In the genomic region with DNA sequence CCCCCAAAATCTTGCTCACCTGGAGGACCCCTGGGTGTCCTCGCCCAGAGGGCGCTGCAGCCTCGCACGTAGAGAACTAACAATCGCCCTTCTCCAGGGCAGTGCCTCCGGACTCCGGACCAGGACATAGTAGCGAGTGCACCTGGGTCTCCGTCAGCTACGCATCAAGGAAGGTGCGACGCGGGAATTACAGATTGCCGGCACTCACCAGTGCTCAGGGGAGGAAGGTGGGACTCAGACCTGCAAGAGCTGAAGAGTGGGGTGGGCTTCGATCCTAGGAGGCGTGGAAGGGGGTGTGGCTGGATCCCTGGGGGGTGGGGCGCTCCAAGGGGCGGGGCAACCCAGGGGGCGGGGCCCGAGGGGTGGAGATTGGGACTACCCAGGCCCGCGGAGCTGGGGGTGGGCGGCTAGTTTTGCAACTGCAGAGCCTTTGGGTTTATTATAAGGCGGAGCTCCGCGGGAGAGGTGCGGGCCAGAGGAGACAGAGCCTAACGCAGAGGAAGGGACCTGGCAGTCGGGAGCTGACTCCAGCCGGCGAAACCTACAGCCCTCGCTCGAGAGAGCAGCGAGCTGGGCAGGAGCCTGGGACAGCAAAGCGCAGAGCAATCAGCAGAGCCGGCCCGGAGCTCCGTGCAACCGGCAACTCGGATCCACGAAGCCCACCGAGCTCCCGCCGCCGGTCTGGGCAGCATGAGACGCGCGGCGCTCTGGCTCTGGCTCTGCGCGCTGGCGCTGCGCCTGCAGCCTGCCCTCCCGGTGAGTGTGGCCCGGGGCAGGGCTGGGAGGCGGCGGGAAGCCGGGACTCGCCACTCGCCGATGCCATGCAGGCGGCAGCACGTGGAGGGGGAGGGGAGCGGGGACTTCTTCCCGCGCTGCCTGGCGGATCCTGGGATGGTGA, we compare ENCODE assay signal across 8 mouse cellular contexts. TPM values are rescaled to one million over a fixed set of nuclear protein-coding genes. Genes with fewer than 3 reads are reported as not detected.
A peak's percentile ranks its signal among the peaks of the same experiment; 100 is the strongest.
DNase-seq lines count a peak whose midpoint lies in the region; ATAC-seq and TF ChIP-seq lines count a peak whose summit lies in the region.

A gene (plus strand): TSS at position 378 of the 898 bp plus-strand sequence.

- H3K4me1 ChIP-seq in heart, embryonic 12.5 days (replicated peaks): peaks cover 10% of the 10 kb centered on the region
- peaks cover 15% of the 10 kb centered on the region for H3K4me1 ChIP-seq in kidney, embryonic 16.5 days (ENCODE audit: insufficient read depth, low read length)

- no peaks in the 10 kb centered on the region for H3K27me3 ChIP-seq in heart, embryonic 12.5 days (replicated peaks)
- H3K27me3 ChIP-seq in kidney, embryonic 16.5 days (ENCODE audit: insufficient read depth, low read length): no peaks in the 10 kb centered on the region

- ATAC-seq in erythroblast, adult 5-6 weeks (replicated peaks; ENCODE audit: low FRiP score, poor library complexity, severe bottlenecking): 0 out of 2 replicates have a peak, but pooled peaks have one; percentile 35
- peak; percentile 92 for ATAC-seq in heart, embryonic 12.5 days (ENCODE audit: insufficient number of reproducible peaks, low FRiP score)
- peak; percentile 93 for ATAC-seq in kidney, embryonic 16.5 days (ENCODE audit: low FRiP score, low TSS enrichment)
- peak; percentile 27 for ATAC-seq in neutrophil, adult 5-6 weeks (ENCODE audit: extremely low read depth, insufficient number of reproducible peaks, low FRiP score, poor library complexity, severe bottlenecking)

- H3K4me3 ChIP-seq in heart, embryonic 12.5 days: peak within 1 kb of the TSS; percentile 71
- H3K4me3 ChIP-seq in kidney, embryonic 16.5 days (ENCODE audit: low read length): peak within 1 kb of the TSS; percentile 87

- H3K27ac ChIP-seq in heart, embryonic 12.5 days (ENCODE audit: poor library complexity, severe bottlenecking): peak within 1 kb of the TSS; percentile 65; the same call in 1 of the 2 replicates
- H3K27ac ChIP-seq in kidney, embryonic 16.5 days (ENCODE audit: low read length): peak within 1 kb of the TSS; percentile 82

- TF ChIP-seq POLR2A in brain, embryonic 14.5 days (IDR thresholded peaks at IDR 0.05; ENCODE audit: borderline replicate concordance, extremely low read depth, insufficient read depth, insufficient read length, poor library complexity, severe bottlenecking): peak; percentile 38; the same call in 1 of the 2 replicates

- no peak for TF ChIP-seq CTCF in brain, embryonic 14.5 days (IDR thresholded peaks at IDR 0.05; ENCODE audit: borderline replicate concordance, extremely low read depth, insufficient read depth, insufficient read length)

- WGBS in heart, embryonic 12.5 days: under 1% methylated on average over 66 of the region's 67 CpGs
- 1% methylated on average over 63 of the region's 67 CpGs for WGBS in kidney, embryonic 16.5 days

- H3K4me2 ChIP-seq in heart, embryonic 12.5 days: peak within 1 kb of the TSS; percentile 94
- H3K4me2 ChIP-seq in kidney, embryonic 16.5 days (replicated peaks; ENCODE audit: low read depth, low read length): peak within 1 kb of the TSS; percentile 94

- no peaks in the 10 kb centered on the region for H3K36me3 ChIP-seq in heart, embryonic 12.5 days
- H3K36me3 ChIP-seq in kidney, embryonic 16.5 days (ENCODE audit: insufficient read depth, low read length): no peaks in the 10 kb centered on the region

- H3K9me3 ChIP-seq in heart, embryonic 12.5 days (replicated peaks): no peaks in the 10 kb centered on the region
- no peaks in the 10 kb centered on the region; the same call in 1 of the 2 replicates for H3K9me3 ChIP-seq in kidney, embryonic 16.5 days (ENCODE audit: low read length)

- DNase-seq in CD8-positive naive resting alpha-beta T cell, adult 2 months (ENCODE audit: low read depth in 2 of 2, low spot score in 2 of 2): peak; percentile 13 to 15
- peak; percentile 92 for DNase-seq in brain, embryonic 14.5 days (ENCODE audit: low read depth)
- DNase-seq in lung, adult 18-20 months: peak; percentile 87 to 88
- DNase-seq in thymus, postnatal 14 days: peak; percentile 65

- H3K9ac ChIP-seq in heart, embryonic 12.5 days: peak within 1 kb of the TSS; percentile 83
- H3K9ac ChIP-seq in kidney, embryonic 16.5 days (replicated peaks; ENCODE audit: low read length): peak within 1 kb of the TSS; percentile 90

RNA-seq across cellular contexts. Expression of the gene that starts here (rescaled TPM):
- 34.5 and 35.6 TPM in 2 replicates for polyA plus RNA-seq in brain, embryonic 14.5 days (2012; rRNA removed)
- 1.2 TPM in 1 of 2 replicates, not detected in the other for total RNA-seq in erythroblast, adult 5-6 weeks (2015; ENCODE audit: low replicate concordance)
- 0.98 TPM in 1 of 2 replicates, not detected in the other for total RNA-seq in erythroblast, adult 5-6 weeks (2017; ENCODE audit: low replicate concordance)
- polyA plus RNA-seq in heart, embryonic 12.5 days (2016; fragmentation: Nextera tagmentation; extraction: Ambion mirVana): 46.0 and 46.4 TPM in 2 replicates
- 65.4 and 66.9 TPM in 2 replicates for polyA plus RNA-seq in kidney, embryonic 16.5 days (2015; fragmentation: Nextera tagmentation; extraction: Ambion mirVana)
- total RNA-seq in neutrophil, adult 5-6 weeks (2017): 7.1 and 10.2 TPM in 2 replicates

Comparison
In these comparisons a context has a peak if more than half of its experiments do, and no peak if none do; other contexts are left out.
1. Peak in every context shown above with its lines: DNase-seq, ATAC-seq, H3K4me3 ChIP-seq and H3K27ac ChIP-seq.
2. DNase-seq: peak in every context shown above with its lines; median percentile 92 in brain, embryonic 14.5 days; 88 in lung, adult 18-20 months; 65 in thymus, postnatal 14 days; 14 in CD8-positive naive resting alpha-beta T cell, adult 2 months.
3. ATAC-seq: peak in every context shown above with its lines; median percentile 93 in kidney, embryonic 16.5 days; 92 in heart, embryonic 12.5 days; 35 in erythroblast, adult 5-6 weeks; 27 in neutrophil, adult 5-6 weeks.